Mouse (Mus musculus): ENCODE results near the gene Nudt4.

GRCm38 (mm10) chr10:95589196-95589595 lies 25.2 kb upstream of the Nudt4 start:
- TF ChIP-seq CTCF (IDR thresholded peaks at IDR 0.05; ENCODE audit: borderline replicate concordance, control insufficient read depth, extremely low read depth, insufficient read depth, low read length, poor library complexity) (no peak), POLR2A (IDR thresholded peaks at IDR 0.05; ENCODE audit: control insufficient read depth, extremely low read depth, insufficient read depth, low read length, poor library complexity) (no peak)

All from thymus, adult 2 months (tissue).